Mouse (Mus musculus): Measurements from ENCODE around the gene Smarce1. TPM values are rescaled to one million over a fixed set of nuclear protein-coding genes. Genes with fewer than 3 reads are reported as not detected.

The Smarce1 gene
- total and polyA plus RNA-seq, 3 experiments = 243 to 277 TPM; not detected in 1

- Histone ChIP-seq H3K9me3 (replicated peaks; ENCODE audit: insufficient read depth, low read length) (no peaks in the 10 kb centered on the region), H3K4me1 (ENCODE audit: control insufficient read depth in 1 of 2, insufficient read depth in 2 of 2, low read length in 2 of 2) (peaks cover 8 to 10% of the 10 kb centered on the region in 2 experiments), H3K79me2 (ENCODE audit: control insufficient read depth, insufficient read depth, low read length, poor library complexity) (peaks cover 31% of the 10 kb centered on the region), H3K9ac (ENCODE audit: control insufficient read depth, low read depth, low read length, poor library complexity, severe bottlenecking) (no peak overlapping the region), H3K36me3 (ENCODE audit: control insufficient read depth in 1 of 2, insufficient read depth in 2 of 2, low read length in 2 of 2) (peaks cover 12 to 35% of the 10 kb centered on the region in 2 experiments), H3K4me3 (ENCODE audit: control insufficient read depth in 1 of 2, insufficient read depth in 1 of 2, low read depth in 2 of 2, low read length in 2 of 2) (no peak overlapping the region), H3K27me3 (ENCODE audit: control insufficient read depth in 1 of 2, insufficient read depth in 2 of 2, low read length in 2 of 2) (no peaks in the 10 kb centered on the region), H3K27ac (ENCODE audit: control insufficient read depth, low read depth, low read length) (no peak overlapping the region)
- no peak for DNase-seq (ENCODE audit: low read depth, low spot score)
- TF ChIP-seq BHLHE40 (IDR thresholded peaks at IDR 0.05; ENCODE audit: borderline replicate concordance, low read depth, low read length) (no peak), HCFC1 (IDR thresholded peaks at IDR 0.05; ENCODE audit: low read depth, low read length) (no peak), RCOR1 (IDR thresholded peaks at IDR 0.05; ENCODE audit: low read depth, low read length) (no peak), ETS1 (IDR thresholded peaks at IDR 0.05; ENCODE audit: low read depth, low read length) (no peak), GABPA (IDR thresholded peaks at IDR 0.05; ENCODE audit: low read depth, low read length) (no peak), MAFK (IDR thresholded peaks at IDR 0.05; ENCODE audit: borderline replicate concordance, low read depth, low read length) (no peak), UBTF (IDR thresholded peaks at IDR 0.05; ENCODE audit: borderline replicate concordance, insufficient read depth, low read depth, low read length) (no peak), CHD2 (IDR thresholded peaks at IDR 0.05; ENCODE audit: low read length) (no peak), TBP (IDR thresholded peaks at IDR 0.05; ENCODE audit: low read depth, low read length) (no peak), CHD1 (IDR thresholded peaks at IDR 0.05; ENCODE audit: low read depth, low read length) (no peak), RAD21 (IDR thresholded peaks at IDR 0.05; ENCODE audit: low read depth, low read length) (no peak), MXI1 (IDR thresholded peaks at IDR 0.05; ENCODE audit: low read depth, low read length) (no peak), MEF2A (IDR thresholded peaks at IDR 0.05; ENCODE audit: extremely low read depth, insufficient replicate concordance, low read depth, low read length, poor library complexity, severe bottlenecking) (no peak), POLR2AphosphoS5 (IDR thresholded peaks at IDR 0.05; ENCODE audit: borderline replicate concordance, low read depth, low read length) (no peak)
Observed at GRCm38 (mm10) chr11:99226298-99226697, 4.5 kb downstream of the Smarce1 start.

GRCm38 (mm10) chr11:99223310-99223709 is 7.5 kb downstream of the Smarce1 start:
- no peak for TF ChIP-seq KAT2A (conservative IDR thresholded peaks at IDR 0.05; ENCODE audit: low read depth, low read length)
- Histone ChIP-seq H3K79me2 (ENCODE audit: control insufficient read depth, insufficient read depth, low read length, poor library complexity) (peaks cover 10% of the 10 kb centered on the region), H3K9ac (ENCODE audit: control insufficient read depth, low read depth, low read length, poor library complexity, severe bottlenecking) (no peak overlapping the region), H3K27me3 (ENCODE audit: control insufficient read depth in 1 of 2, insufficient read depth in 2 of 2, low read length in 2 of 2) (no peaks in the 10 kb centered on the region), H3K27ac (ENCODE audit: control insufficient read depth, low read depth, low read length) (no peak overlapping the region), H3K36me3 (ENCODE audit: control insufficient read depth in 1 of 2, insufficient read depth in 2 of 2, low read length in 2 of 2) (peaks cover 3 to 46% of the 10 kb centered on the region in 2 experiments), H3K4me3 (ENCODE audit: control insufficient read depth in 1 of 2, insufficient read depth in 1 of 2, low read depth in 2 of 2, low read length in 2 of 2) (no peak overlapping the region), H3K4me1 (ENCODE audit: control insufficient read depth in 1 of 2, insufficient read depth in 2 of 2, low read length in 2 of 2) (no peaks in the 10 kb centered on the region), H3K9me3 (replicated peaks; ENCODE audit: insufficient read depth, low read length) (no peaks in the 10 kb centered on the region)
- no peak for DNase-seq (ENCODE audit: low read depth, low spot score)

Measured in MEL (cell line).